Mouse (Mus musculus) lung, adult 2 months (tissue): ENCODE data around the gene Arhgap8. TPM values are rescaled to one million over a fixed set of nuclear protein-coding genes. Genes with fewer than 3 reads are reported as not detected.

Experiments used
- DNase-seq: peaks from one replicate; pipeline ENCODE4 v3.0.0; 2022
- H3K4me1 ChIP-seq: fragments of 200-500 bp; 2 replicates; pipeline ENCODE4 v1.6.1; 2011; ENCODE audit warnings: low read length; ENCODE audit not compliant: control insufficient read depth, insufficient read depth
- H3K4me3 ChIP-seq: fragments of 200-500 bp; replicated peaks from 2 replicates; pipeline ENCODE3; 2011; ENCODE audit warnings: low read depth, mild to moderate bottlenecking, control low read depth, low read length; ENCODE audit errors: extremely low read depth
- CTCF ChIP-seq: fragments of 200-500 bp; IDR thresholded peaks from 2 replicates; pipeline ENCODE4 v1.5.1; 2011; ENCODE audit warnings: mild to moderate bottlenecking, low read length, control low read depth; ENCODE audit not compliant: insufficient read depth
- POLR2A ChIP-seq: fragments of 200-500 bp; IDR thresholded peaks from 2 replicates; pipeline ENCODE4 v1.6.1; 2011; ENCODE audit warnings: low read depth, mild to moderate bottlenecking, control low read depth, low read length, borderline replicate concordance; ENCODE audit errors: extremely low read depth
- WGBS: fragments of 180-500 bp; shearing (Covaris S2); methylation state at CpG from one replicate; pipeline ENCODE4 v1.1.7; 2018; 5-methylcytosine and 5-hydroxymethylcytosine counted together
- polyA plus RNA-seq: library from polyadenylated mRNA; depleted of rRNA; stranded (reverse); fragments of >200 nt; gene quantifications from 2 replicates; pipeline ENCODE4 v1.2.3, GENCODE M21; 2012

Arhgap8 gene
- polyA plus RNA-seq, 1 experiment, result 22.1 TPM

- WGBS, result 96% methylated on average over 6 of the region's 6 CpGs
- DNase-seq, result no peak
- no peak overlapping the region for H3K4me3 ChIP-seq
- TF ChIP-seq CTCF (no peak), POLR2A (no peak)
- H3K4me1 ChIP-seq, result no peaks in the 10 kb centered on the region
Observed at GRCm38 (mm10) chr15:84691513-84691912, 28.3 kb upstream of the Arhgap8 start.

DNA sequence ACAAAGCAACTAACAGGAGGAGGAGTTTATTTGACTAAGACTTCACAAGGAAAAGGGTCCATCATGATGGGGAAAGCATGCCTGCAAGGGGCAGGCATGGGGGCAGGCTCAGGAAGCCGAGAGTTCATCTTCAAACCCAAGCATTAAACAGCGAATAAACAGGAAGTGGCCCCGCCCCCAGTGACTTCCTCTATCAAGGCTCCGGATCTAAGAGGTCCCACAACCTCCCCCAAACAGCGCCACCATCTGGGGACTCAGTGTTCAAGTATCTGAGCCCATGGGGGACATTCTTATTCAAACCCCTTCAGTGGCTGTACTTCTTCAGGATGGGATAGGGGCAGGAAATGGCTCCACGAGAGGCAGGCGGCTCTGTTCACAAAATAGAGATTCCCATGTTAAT, 27.2 kb upstream of the Arhgap8 start:
- no peak for DNase-seq
- H3K4me1 ChIP-seq, result no peaks in the 10 kb centered on the region
- WGBS, result 68% methylated on average over 7 of the region's 7 CpGs
- H3K4me3 ChIP-seq, result no peak overlapping the region
- no peak for TF ChIP-seq POLR2A
- no peak for TF ChIP-seq CTCF

- H3K4me3 ChIP-seq, result no peak overlapping the region
- no peak for TF ChIP-seq CTCF
- TF ChIP-seq POLR2A, result no peak
- no peaks in the 10 kb centered on the region for H3K4me1 ChIP-seq
- no peak for DNase-seq
- WGBS, result 85% methylated on average over 4 of the region's 4 CpGs
Observed at GRCm38 (mm10) chr15:84696021-84696420, 23.8 kb upstream of the Arhgap8 start.

GRCm38 (mm10) chr15:84697611-84698011, 22.2 kb upstream of the Arhgap8 start:
- no peak for DNase-seq
- TF ChIP-seq POLR2A (no peak), CTCF (no peak)
- H3K4me3 ChIP-seq, result no peak overlapping the region
- 47% methylated on average over 11 of the region's 11 CpGs for WGBS
- H3K4me1 ChIP-seq, result peaks cover 3% of the 10 kb centered on the region

DNA sequence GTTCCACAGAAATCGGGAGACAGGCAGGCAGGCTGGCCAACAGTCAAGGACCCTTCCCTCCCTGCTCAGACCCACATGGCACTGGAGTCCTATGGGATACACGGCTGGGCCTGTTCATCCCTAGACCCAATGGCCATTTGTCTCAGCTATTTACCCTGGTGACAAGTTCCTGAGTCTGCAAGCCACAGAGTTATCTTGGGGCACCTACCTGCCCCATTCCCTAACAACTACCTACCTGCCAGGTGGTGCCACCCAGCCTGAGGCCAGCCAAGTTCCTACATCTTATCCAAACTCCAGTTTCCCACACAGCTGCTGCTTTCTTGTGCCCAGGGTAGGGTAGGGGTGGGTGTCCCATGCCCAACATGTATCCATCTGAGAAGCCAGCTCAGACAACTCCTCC, 21.7 kb upstream of the Arhgap8 start:
- no peak for DNase-seq
- Histone ChIP-seq H3K4me1 (peaks cover 3% of the 10 kb centered on the region), H3K4me3 (no peak overlapping the region)
- WGBS, result 64% methylated on average over 2 of the region's 2 CpGs
- TF ChIP-seq CTCF (no peak), POLR2A (no peak)

- H3K4me1 ChIP-seq, result peaks cover 3% of the 10 kb centered on the region
- peak; percentile 67 for DNase-seq
- no peak overlapping the region for H3K4me3 ChIP-seq
- TF ChIP-seq POLR2A (no peak), CTCF (peak; percentile 87)
- 53% methylated on average over 6 of the region's 6 CpGs for WGBS
Observed at GRCm38 (mm10) chr15:84700147-84700794, 19.6 kb upstream of the Arhgap8 start.

GRCm38 (mm10) chr15:84701947-84702346, 17.9 kb upstream of the Arhgap8 start:
- Histone ChIP-seq H3K4me3 (no peak overlapping the region), H3K4me1 (peaks cover 3% of the 10 kb centered on the region)
- 10% methylated on average over 4 of the region's 4 CpGs for WGBS
- DNase-seq, result no peak
- no peak for TF ChIP-seq POLR2A
- peak; percentile 67 for TF ChIP-seq CTCF

GRCm38 (mm10) chr15:84702391-84703345, 17.2 kb upstream of the Arhgap8 start:
- DNase-seq, result no peak
- no peak overlapping the region for H3K4me3 ChIP-seq
- TF ChIP-seq POLR2A, result no peak
- no peak for TF ChIP-seq CTCF
- 86% methylated on average over 28 of the region's 29 CpGs for WGBS
- peaks cover 3% of the 10 kb centered on the region for H3K4me1 ChIP-seq

DNA sequence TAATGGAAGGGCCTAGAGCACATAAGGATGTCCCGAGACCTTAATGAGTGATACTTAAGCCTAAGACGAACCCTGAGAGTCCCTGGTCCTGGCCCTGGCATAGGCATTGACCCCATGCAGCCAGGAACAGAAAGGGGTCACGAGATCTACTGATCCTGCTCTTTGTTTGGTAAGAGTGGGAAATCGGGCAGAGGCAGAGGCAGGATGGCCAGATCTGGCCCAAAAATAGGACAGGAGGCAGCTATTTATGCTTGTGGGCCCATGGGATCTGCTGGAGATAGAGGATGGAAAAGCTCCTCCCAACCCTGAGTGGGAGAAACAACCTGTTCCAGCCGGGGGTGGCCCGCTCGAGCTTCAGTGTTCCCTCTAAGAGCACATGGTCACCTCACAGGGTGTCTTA, 15.9 kb upstream of the Arhgap8 start:
- 88% methylated on average over 7 of the region's 7 CpGs for WGBS
- peaks cover 3% of the 10 kb centered on the region for H3K4me1 ChIP-seq

More for the DNA sequence above, 15.9 kb upstream of the Arhgap8 start:
- TF ChIP-seq POLR2A (no peak), CTCF (no peak)
- no peak overlapping the region for H3K4me3 ChIP-seq
- no peak for DNase-seq
